Mouse (Mus musculus) MEL (cell line): Measurements from ENCODE around the gene Mapkap1. TPM values are rescaled to one million over a fixed set of nuclear protein-coding genes. Genes with fewer than 3 reads are reported as not detected.

ENCODE experiments used
- DNase-seq: peaks from one replicate; pipeline ENCODE4 v3.0.0; 2011; ENCODE audit warnings: low read depth, low spot score
- H3K27ac ChIP-seq: 2 replicates; pipeline ENCODE4 v1.5.1; 2012; ENCODE audit warnings: low read depth, mild to moderate bottlenecking, control low read depth, low read length, moderate library complexity; ENCODE audit not compliant: control insufficient read depth
- H3K27me3 ChIP-seq, 2 experiments: fragments of 150-350 bp in 1 of 2; sonication (generic) in 1 of 2; 2 replicates each; pipeline ENCODE4 v1.6.1; 2012; ENCODE audit warnings: low read length in 2 of 2, mild to moderate bottlenecking in 2 of 2, improper control_type of control experiment in 1 of 2, moderate library complexity in 1 of 2; ENCODE audit not compliant: insufficient read depth in 2 of 2, control insufficient read depth in 1 of 2
- H3K36me3 ChIP-seq, 2 experiments: 2 replicates each; pipeline ENCODE4 v1.6.1; 2012 to 2014; ENCODE audit warnings: low read length in 2 of 2, improper control_type of control experiment in 1 of 2, inconsistent platforms in 1 of 2, mild to moderate bottlenecking in 1 of 2; ENCODE audit not compliant: insufficient read depth in 2 of 2, control insufficient read depth in 1 of 2
- H3K4me1 ChIP-seq, 2 experiments: fragments of 150-350 bp in 1 of 2; sonication (generic) in 1 of 2; 2 replicates each; pipeline ENCODE4 v1.6.1; 2012; ENCODE audit warnings: low read length in 2 of 2, improper control_type of control experiment in 1 of 2, mild to moderate bottlenecking in 1 of 2; ENCODE audit not compliant: insufficient read depth in 2 of 2, control insufficient read depth in 1 of 2
- H3K4me3 ChIP-seq, 2 experiments: fragments of 150-350 bp in 1 of 2; sonication (generic) in 1 of 2; 2 replicates each; pipeline ENCODE4 v1.5.1; 2012; ENCODE audit warnings: low read depth in 2 of 2, low read length in 2 of 2, mild to moderate bottlenecking in 2 of 2, moderate library complexity in 2 of 2, control low read depth in 1 of 2, improper control_type of control experiment in 1 of 2; ENCODE audit not compliant: control insufficient read depth in 1 of 2, insufficient read depth in 1 of 2
- H3K79me2 ChIP-seq: 2 replicates; pipeline ENCODE4 v1.6.1; 2012; ENCODE audit warnings: mild to moderate bottlenecking, low read length, moderate library complexity; ENCODE audit not compliant: control insufficient read depth, poor library complexity, insufficient read depth
- H3K9ac ChIP-seq: 2 replicates; pipeline ENCODE4 v1.6.1; 2012; ENCODE audit warnings: low read depth, mild to moderate bottlenecking, control low read depth, low read length, moderate library complexity; ENCODE audit not compliant: control insufficient read depth, poor library complexity, severe bottlenecking
- H3K9me3 ChIP-seq: fragments of 150-350 bp; sonication (generic); replicated peaks from 2 replicates; pipeline ENCODE4 v1.6.1; 2012; ENCODE audit warnings: mild to moderate bottlenecking, low read length, improper control_type of control experiment, moderate library complexity; ENCODE audit not compliant: insufficient read depth
- BHLHE40 ChIP-seq: IDR thresholded peaks from 2 replicates; pipeline ENCODE4 v1.6.1; 2012; ENCODE audit warnings: low read depth, mild to moderate bottlenecking, inconsistent platforms, low read length, improper control_type of control experiment, borderline replicate concordance
- CHD1 ChIP-seq: IDR thresholded peaks from 2 replicates; pipeline ENCODE4 v1.6.1; 2012; ENCODE audit warnings: low read depth, mild to moderate bottlenecking, inconsistent platforms, low read length, improper control_type of control experiment
- CHD2 ChIP-seq: IDR thresholded peaks from 2 replicates; pipeline ENCODE4 v1.6.1; 2011; ENCODE audit warnings: low read length, improper control_type of control experiment
- CTCF ChIP-seq, 3 experiments: IDR thresholded peaks in 2 of 3; conservative IDR thresholded peaks in 1 of 3; 2 replicates each; pipeline ENCODE4 v1.5.1; 2011 to 2012; ENCODE audit warnings: low read length in 3 of 3, low read depth in 2 of 3, mild to moderate bottlenecking in 2 of 3, improper control_type of control experiment in 1 of 3, inconsistent platforms in 1 of 3, mixed read lengths in 1 of 3, moderate library complexity in 1 of 3; ENCODE audit not compliant: control insufficient read depth in 1 of 3, insufficient read depth in 1 of 3, poor library complexity in 1 of 3, severe bottlenecking in 1 of 3
- ELF1 ChIP-seq: IDR thresholded peaks from 2 replicates; pipeline ENCODE4 v1.6.1; 2014; ENCODE audit warnings: low read depth, mild to moderate bottlenecking, inconsistent platforms, low read length, improper control_type of control experiment, moderate library complexity
- EP300 ChIP-seq, 2 experiments: IDR thresholded peaks; 2 replicates each; pipeline ENCODE4 v1.6.1; 2011; ENCODE audit warnings: improper control_type of control experiment in 2 of 2, low read length in 2 of 2, low read depth in 1 of 2, mild to moderate bottlenecking in 1 of 2
- ETS1 ChIP-seq: IDR thresholded peaks from 2 replicates; pipeline ENCODE4 v1.6.1; 2012; ENCODE audit warnings: low read depth, mild to moderate bottlenecking, inconsistent platforms, low read length, improper control_type of control experiment, moderate library complexity
- GABPA ChIP-seq: IDR thresholded peaks from 2 replicates; pipeline ENCODE4 v1.6.1; 2012; ENCODE audit warnings: low read depth, mild to moderate bottlenecking, inconsistent platforms, low read length, improper control_type of control experiment, moderate library complexity
- GATA1 ChIP-seq: IDR thresholded peaks from 2 replicates; pipeline ENCODE4 v1.6.1; 2011; ENCODE audit warnings: low read depth, low read length, improper control_type of control experiment
- JUND ChIP-seq: IDR thresholded peaks from 2 replicates; pipeline ENCODE4 v1.6.1; 2011; ENCODE audit warnings: low read depth, mild to moderate bottlenecking, improper control_type of control experiment, low read length
- KAT2A ChIP-seq: conservative IDR thresholded peaks from 2 replicates; pipeline ENCODE4 v1.6.1; 2012; ENCODE audit warnings: low read depth, low read length, improper control_type of control experiment, inconsistent platforms
- MAFK ChIP-seq: IDR thresholded peaks from 2 replicates; pipeline ENCODE4 v1.6.1; 2011; ENCODE audit warnings: low read depth, mild to moderate bottlenecking, low read length, improper control_type of control experiment, borderline replicate concordance
- MAZ ChIP-seq: IDR thresholded peaks from 2 replicates; pipeline ENCODE4 v1.6.1; 2012; ENCODE audit warnings: low read depth, mild to moderate bottlenecking, inconsistent platforms, low read length, improper control_type of control experiment
- MEF2A ChIP-seq: IDR thresholded peaks from 2 replicates; pipeline ENCODE4 v1.6.1; 2014; ENCODE audit warnings: low read depth, mild to moderate bottlenecking, inconsistent platforms, low read length, improper control_type of control experiment; ENCODE audit not compliant: poor library complexity, insufficient replicate concordance, severe bottlenecking; ENCODE audit errors: extremely low read depth
- MXI1 ChIP-seq: IDR thresholded peaks from 2 replicates; pipeline ENCODE4 v1.6.1; 2011; ENCODE audit warnings: mild to moderate bottlenecking, low read depth, low read length, improper control_type of control experiment
- MYC ChIP-seq: IDR thresholded peaks from 2 replicates; pipeline ENCODE4 v1.6.1; 2011; ENCODE audit warnings: low read depth, mild to moderate bottlenecking, low read length, improper control_type of control experiment, moderate library complexity
- NELFE ChIP-seq: IDR thresholded peaks from 2 replicates; pipeline ENCODE4 v1.6.1; 2011; ENCODE audit warnings: low read depth, low read length, improper control_type of control experiment
- NRF1 ChIP-seq: IDR thresholded peaks from 2 replicates; pipeline ENCODE4 v1.6.1; 2014; ENCODE audit warnings: low read depth, mild to moderate bottlenecking, inconsistent platforms, low read length, improper control_type of control experiment, moderate library complexity; ENCODE audit not compliant: poor library complexity, insufficient read depth, severe bottlenecking
- POLR2A ChIP-seq, 2 experiments: IDR thresholded peaks; 2 replicates each; pipeline ENCODE4 v1.6.1; 2011 to 2012; ENCODE audit warnings: low read length in 2 of 2, mild to moderate bottlenecking in 2 of 2, control low read depth in 1 of 2, improper control_type of control experiment in 1 of 2, low read depth in 1 of 2, moderate library complexity in 1 of 2; ENCODE audit not compliant: control insufficient read depth in 1 of 2, insufficient read depth in 1 of 2, poor library complexity in 1 of 2
- POLR2AphosphoS2 ChIP-seq: IDR thresholded peaks from 2 replicates; pipeline ENCODE4 v1.6.1; 2011; ENCODE audit warnings: low read length, improper control_type of control experiment
- RAD21 ChIP-seq: IDR thresholded peaks from 2 replicates; pipeline ENCODE4 v1.6.1; 2011; ENCODE audit warnings: mild to moderate bottlenecking, low read depth, low read length, improper control_type of control experiment
- RCOR1 ChIP-seq: IDR thresholded peaks from 2 replicates; pipeline ENCODE4 v1.6.1; 2012; ENCODE audit warnings: low read depth, mild to moderate bottlenecking, inconsistent platforms, low read length, improper control_type of control experiment
- SIN3A ChIP-seq: IDR thresholded peaks from 2 replicates; pipeline ENCODE4 v1.6.1; 2012; ENCODE audit warnings: low read length, improper control_type of control experiment, inconsistent platforms
- USF1 ChIP-seq: IDR thresholded peaks from 2 replicates; pipeline ENCODE4 v1.6.1; 2014; ENCODE audit warnings: low read depth, mild to moderate bottlenecking, inconsistent platforms, low read length, improper control_type of control experiment, moderate library complexity
- USF2 ChIP-seq, 2 experiments: IDR thresholded peaks; 2 replicates each; pipeline ENCODE4 v1.6.1; 2011 to 2012; ENCODE audit warnings: improper control_type of control experiment in 2 of 2, low read length in 2 of 2, borderline replicate concordance in 1 of 2, inconsistent platforms in 1 of 2, low read depth in 1 of 2, mild to moderate bottlenecking in 1 of 2; ENCODE audit not compliant: insufficient read depth in 1 of 2
- ZC3H11A ChIP-seq: IDR thresholded peaks from 2 replicates; pipeline ENCODE4 v1.6.1; 2012; ENCODE audit warnings: low read depth, mild to moderate bottlenecking, inconsistent platforms, low read length, improper control_type of control experiment
- ZKSCAN1 ChIP-seq: IDR thresholded peaks from 2 replicates; pipeline ENCODE4 v1.6.1; 2012; ENCODE audit warnings: low read depth, mild to moderate bottlenecking, inconsistent platforms, low read length, improper control_type of control experiment, moderate library complexity
- ZMIZ1 ChIP-seq: IDR thresholded peaks from 2 replicates; pipeline ENCODE4 v1.6.1; 2012; ENCODE audit warnings: low read depth, mild to moderate bottlenecking, inconsistent platforms, low read length, improper control_type of control experiment, moderate library complexity
- ZNF384 ChIP-seq: IDR thresholded peaks from 2 replicates; pipeline ENCODE4 v1.6.1; 2012; ENCODE audit warnings: low read depth, mild to moderate bottlenecking, inconsistent platforms, low read length, improper control_type of control experiment
- polyA plus RNA-seq, 2 experiments: library from polyadenylated mRNA; stranded (reverse) in 1 of 2; unstranded in 1 of 2; fragments of >175 nt in 1 of 2; fragments of >200 nt in 1 of 2; gene quantifications; 2 replicates each; pipeline versions ENCODE4 v1.2.1 to v1.2.4; 2012; ENCODE audit warnings: low replicate concordance in 2 of 2, low read depth in 1 of 2; ENCODE audit not compliant: insufficient read length in 2 of 2, insufficient read depth in 1 of 2, missing spikeins in 1 of 2
- total RNA-seq: library from RNA; depleted of rRNA; stranded (reverse); fragments of 300-350 nt; gene quantifications from 2 replicates; pipeline ENCODE4 v1.2.3, GENCODE M21; 2012

Gene Mapkap1
- total and polyA plus RNA-seq, 3 experiments, result 42.1 to 52.5 TPM; not detected in 1

DNA sequence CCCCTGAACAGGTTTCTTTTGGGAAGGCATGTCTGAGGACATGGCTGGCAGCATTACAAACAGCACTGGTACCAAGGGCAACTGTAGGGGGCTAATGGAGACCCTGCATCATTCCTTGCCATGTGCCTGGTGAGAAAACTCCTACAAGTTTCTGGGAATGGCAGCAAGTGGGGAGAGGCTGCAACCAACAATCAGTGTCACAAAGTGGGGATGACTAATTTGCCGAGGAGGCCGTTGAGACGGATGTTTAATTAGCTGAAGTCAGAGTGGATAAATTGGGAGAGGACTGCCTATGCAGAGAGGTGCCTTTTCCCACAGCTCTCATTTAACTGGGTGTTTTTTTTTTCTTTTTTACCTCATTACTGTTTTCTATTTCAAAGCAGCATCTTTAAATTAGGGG lies 137.4 kb downstream of the Mapkap1 start:
- Histone ChIP-seq H3K9ac (no peak overlapping the region), H3K79me2 (no peaks in the 10 kb centered on the region), H3K27ac (no peak overlapping the region), H3K4me1 (no peaks in the 10 kb centered on the region), H3K9me3 (no peaks in the 10 kb centered on the region), H3K36me3 (no peaks in the 10 kb centered on the region), H3K27me3 (no peaks in the 10 kb centered on the region), H3K4me3 (no peak overlapping the region)
- no peak for DNase-seq
- no peak for TF ChIP-seq NELFE
- TF ChIP-seq RCOR1, result no peak
- no peak for TF ChIP-seq SIN3A
- TF ChIP-seq KAT2A, result no peak
- TF ChIP-seq GABPA, result no peak
- no peak for TF ChIP-seq JUND
- no peak for TF ChIP-seq POLR2AphosphoS2
- TF ChIP-seq GATA1, result no peak
- no peak for TF ChIP-seq ELF1
- TF ChIP-seq ZKSCAN1, result no peak
- no peak for TF ChIP-seq NRF1
- no peak for TF ChIP-seq MAZ
- TF ChIP-seq MEF2A, result no peak
- no peak for TF ChIP-seq BHLHE40
- TF ChIP-seq ZNF384, result no peak
- no peak for TF ChIP-seq ETS1
- TF ChIP-seq USF1, result no peak
- TF ChIP-seq EP300 (IDR thresholded peaks at IDR 0.05; ENCODE audit: low read depth in 1 of 2, low read length in 2 of 2), result no peak
- TF ChIP-seq MAFK, result no peak

DNA sequence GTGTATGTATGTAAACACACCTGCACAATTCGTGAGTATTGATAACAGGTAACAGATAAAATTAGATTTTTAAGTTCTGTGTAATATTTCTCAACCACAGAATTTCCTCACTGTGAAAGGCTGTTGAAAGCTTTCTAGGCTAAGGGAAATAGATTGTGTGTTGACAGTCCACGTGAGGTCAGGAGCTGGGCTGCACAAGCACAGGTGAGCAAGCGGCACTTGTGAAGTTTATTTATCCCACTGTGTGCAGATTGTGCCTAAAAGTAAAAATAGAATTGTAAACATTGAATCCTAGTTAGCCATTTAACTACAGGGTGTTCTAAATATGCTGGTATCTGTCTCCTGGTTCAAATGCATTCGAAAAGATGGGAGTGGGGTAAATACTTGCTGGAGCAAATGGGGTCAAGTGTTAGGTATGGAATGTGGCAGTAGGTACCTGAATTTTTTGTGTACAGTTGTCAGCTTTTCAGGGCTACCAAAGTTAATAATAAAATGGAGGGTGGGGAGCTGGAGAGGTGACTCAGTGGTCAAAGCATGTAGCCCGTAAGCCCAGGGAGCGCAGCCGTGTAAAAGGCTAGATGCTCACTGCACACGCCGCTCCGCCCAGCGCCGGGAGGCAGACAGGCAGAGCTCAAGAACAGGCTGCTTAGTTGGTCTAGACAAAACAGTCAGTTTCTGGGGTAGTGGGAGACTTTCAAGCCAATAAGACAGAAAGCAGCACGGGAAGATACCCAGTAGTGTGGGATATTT lies 138.2 kb downstream of the Mapkap1 start:
- Histone ChIP-seq H3K27me3 (no peaks in the 10 kb centered on the region), H3K27ac (no peak overlapping the region), H3K9me3 (no peaks in the 10 kb centered on the region), H3K9ac (no peak overlapping the region), H3K4me1 (no peaks in the 10 kb centered on the region), H3K79me2 (no peaks in the 10 kb centered on the region), H3K36me3 (no peaks in the 10 kb centered on the region), H3K4me3 (no peak overlapping the region)
- DNase-seq, result no peak
- TF ChIP-seq POLR2A (IDR thresholded peaks at IDR 0.05; ENCODE audit: control insufficient read depth in 1 of 2, insufficient read depth in 1 of 2, low read depth in 1 of 2, low read length in 2 of 2, poor library complexity in 1 of 2), result no peak
- TF ChIP-seq SIN3A, result no peak
- no peak for TF ChIP-seq USF2 (IDR thresholded peaks at IDR 0.05; ENCODE audit: borderline replicate concordance in 1 of 2, insufficient read depth in 1 of 2, low read depth in 1 of 2, low read length in 2 of 2)
- TF ChIP-seq KAT2A, result no peak
- TF ChIP-seq RCOR1, result no peak
- no peak for TF ChIP-seq MAFK
- no peak for TF ChIP-seq MAZ
- no peak for TF ChIP-seq CTCF (IDR thresholded peaks at IDR 0.05 in 2 of 3, conservative IDR thresholded peaks at IDR 0.05 in 1 of 3; ENCODE audit: control insufficient read depth in 1 of 3, insufficient read depth in 1 of 3, low read depth in 2 of 3, low read length in 3 of 3, poor library complexity in 1 of 3, severe bottlenecking in 1 of 3)
- no peak for TF ChIP-seq MEF2A
- no peak for TF ChIP-seq EP300 (IDR thresholded peaks at IDR 0.05; ENCODE audit: low read depth in 1 of 2, low read length in 2 of 2)
- no peak for TF ChIP-seq MYC
- TF ChIP-seq NELFE, result no peak
- no peak for TF ChIP-seq MXI1
- TF ChIP-seq ZC3H11A, result no peak
- no peak for TF ChIP-seq ZMIZ1
- TF ChIP-seq RAD21, result no peak
- no peak for TF ChIP-seq GABPA
- TF ChIP-seq CHD1, result no peak
- TF ChIP-seq CHD2, result no peak
